Mouse (Mus musculus) cerebellum, adult 8-10 months (tissue): ENCODE results near the gene Rpusd1.
A peak's percentile ranks its signal among the peaks of the same experiment; 100 is the strongest.

Source experiments
- DNase-seq: peaks from one replicate; pipeline ENCODE4 v3.0.0; 2022

Gene Rpusd1

GRCm38 (mm10) chr17:25727265-25728008, at the start of gene Rpusd1, which contains the start of gene Chtf18:
Rpusd1 (plus strand) TSS chr17:25727670.
Chtf18 (minus strand) TSS chr17:25727419.
- DNase-seq, result peak; percentile 99

- no peak for DNase-seq
Measured at GRCm38 (mm10) chr17:25677969-25678368, 49.5 kb upstream of the Rpusd1 start.

- no peak for DNase-seq
Measured at GRCm38 (mm10) chr17:25679818-25680217, 47.7 kb upstream of the Rpusd1 start.

GRCm38 (mm10) chr17:25681636-25682035, 45.8 kb upstream of the Rpusd1 start:
- DNase-seq, result no peak

GRCm38 (mm10) chr17:25686323-25686722, 41.1 kb upstream of the Rpusd1 start:
- DNase-seq, result no peak

- DNase-seq, result no peak
Measured at GRCm38 (mm10) chr17:25688922-25689321, 38.5 kb upstream of the Rpusd1 start.

- no peak for DNase-seq
Measured at GRCm38 (mm10) chr17:25696263-25696662, 31.2 kb upstream of the Rpusd1 start.

GRCm38 (mm10) chr17:25698446-25698845, 29.0 kb upstream of the Rpusd1 start:
- peak; percentile 73 for DNase-seq

GRCm38 (mm10) chr17:25700863-25701496, 26.5 kb upstream of the Rpusd1 start:
- DNase-seq, result no peak

- no peak for DNase-seq
Measured at GRCm38 (mm10) chr17:25709994-25710393, 17.5 kb upstream of the Rpusd1 start.

- no peak for DNase-seq
Measured at GRCm38 (mm10) chr17:25711136-25711535, 16.3 kb upstream of the Rpusd1 start.

- DNase-seq, result no peak
Measured at GRCm38 (mm10) chr17:25715627-25716026, 11.8 kb upstream of the Rpusd1 start.

GRCm38 (mm10) chr17:25716130-25716529, 11.3 kb upstream of the Rpusd1 start:
- no peak for DNase-seq

GRCm38 (mm10) chr17:25716711-25717637, 10.5 kb upstream of the Rpusd1 start, which contains the start of gene Gng13:
Gng13 (plus strand) TSS chr17:25717171.
- no peak for DNase-seq

GRCm38 (mm10) chr17:25717691-25718090, 9.8 kb upstream of the Rpusd1 start:
- no peak for DNase-seq

- DNase-seq, result no peak
Measured at GRCm38 (mm10) chr17:25721476-25721875, 6.0 kb upstream of the Rpusd1 start.

GRCm38 (mm10) chr17:25723470-25723869, 4.0 kb upstream of the Rpusd1 start:
- DNase-seq, result no peak

GRCm38 (mm10) chr17:25723919-25724318, 3.6 kb upstream of the Rpusd1 start:
- DNase-seq, result no peak

- no peak for DNase-seq
Measured at GRCm38 (mm10) chr17:25725264-25725663, 2.2 kb upstream of the Rpusd1 start.

- no peak for DNase-seq
Measured at GRCm38 (mm10) chr17:25728009-25728270, 470 bp downstream of the Rpusd1 start.

GRCm38 (mm10) chr17:25732082-25732481, 4.6 kb downstream of the Rpusd1 start:
- peak; percentile 83 for DNase-seq

GRCm38 (mm10) chr17:25735246-25735645, 7.8 kb downstream of the Rpusd1 start:
- no peak for DNase-seq

- no peak for DNase-seq
Measured at GRCm38 (mm10) chr17:25735745-25736144, 8.3 kb downstream of the Rpusd1 start, which contains the start of gene Mslnl. Mslnl (plus strand) TSS chr17:25736042.
